Mouse (Mus musculus): ENCODE data around the gene Ccm2l.
A peak's percentile ranks its signal among the peaks of the same experiment; 100 is the strongest.

DNA sequence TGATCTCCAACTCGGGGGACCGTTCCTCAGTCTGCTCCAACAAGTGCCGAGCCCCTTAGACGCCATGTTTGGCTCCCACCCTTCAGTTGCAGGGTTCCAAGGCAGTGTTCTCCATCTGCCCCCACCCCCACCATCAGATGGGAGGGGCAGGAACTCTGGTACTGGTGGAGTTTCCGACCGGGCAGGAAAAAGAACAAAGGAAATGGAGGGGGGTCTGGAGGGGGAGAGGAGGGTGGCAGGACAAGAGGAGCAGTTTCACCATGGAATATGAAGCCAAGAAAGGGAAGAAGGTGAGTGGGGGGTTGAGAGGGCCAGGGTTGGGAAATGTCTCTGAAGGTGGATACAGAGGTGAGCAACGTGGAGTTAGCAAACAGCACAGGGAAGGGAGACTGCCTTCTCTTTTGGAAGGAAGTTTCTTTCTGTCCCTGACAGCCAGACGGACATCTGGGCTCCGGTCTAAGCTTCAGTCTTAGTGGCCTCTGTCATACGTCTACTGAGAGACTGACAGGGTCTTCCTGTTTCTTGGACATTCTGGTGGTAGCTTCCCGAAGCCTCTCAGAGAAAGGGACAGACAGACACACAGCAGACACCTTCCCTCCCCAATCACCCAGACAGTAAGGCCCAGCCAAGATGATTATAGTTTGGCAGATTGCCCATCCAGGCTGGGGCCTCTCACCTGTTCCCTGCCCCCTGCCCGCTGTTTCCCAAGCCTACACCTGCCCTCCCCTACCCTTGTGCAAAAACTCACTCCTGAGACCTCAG lies at the start of gene Ccm2l:
- TF ChIP-seq CTCF (IDR thresholded peaks at IDR 0.05) (no peak), EP300 (IDR thresholded peaks at IDR 0.05) (peak; percentile 88)

Data from lung, postnatal 0 days (tissue).